Mouse (Mus musculus): ENCODE data around the gene Cpne4. TPM values are rescaled to one million over a fixed set of nuclear protein-coding genes. Genes with fewer than 3 reads are reported as not detected.

Cpne4 gene
- total and polyA plus RNA-seq, 2 experiments from 2014 or later: 0.14 TPM; not detected in 1

DNA sequence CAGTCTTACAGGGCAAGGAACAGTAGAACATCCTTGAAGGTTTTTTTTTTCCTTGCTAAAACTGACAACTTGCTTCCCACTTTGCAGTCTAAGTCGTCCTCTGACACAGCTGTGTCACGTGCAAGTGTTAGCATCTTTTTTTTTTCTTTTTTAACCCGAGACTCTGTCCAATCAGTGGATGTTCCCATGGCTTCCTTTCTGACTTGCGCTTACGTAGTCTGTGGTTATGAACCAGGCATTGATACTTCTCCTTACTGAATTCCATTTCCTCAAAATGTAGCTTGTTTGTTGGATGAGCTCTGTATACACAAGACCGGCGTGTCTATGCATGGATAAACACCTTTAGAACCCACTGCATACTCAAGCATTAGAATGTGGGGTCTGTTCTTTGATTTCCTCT is 82.2 kb downstream of the Cpne4 start:
- no peak for DNase-seq (ENCODE audit: low spot score)
- H3K9me3 ChIP-seq (replicated peaks; ENCODE audit: control insufficient read depth, low read length): no peaks in the 10 kb centered on the region
- H3K4me3 ChIP-seq (ENCODE audit: low read depth, low read length): no peak overlapping the region
- no peaks in the 10 kb centered on the region for H3K4me1 ChIP-seq (ENCODE audit: control insufficient read depth, insufficient read depth)
- H3K27ac ChIP-seq (ENCODE audit: low read depth): no peak overlapping the region
- H3K36me3 ChIP-seq (replicated peaks; ENCODE audit: control insufficient read depth, insufficient read depth, low read length): no peaks in the 10 kb centered on the region
- no peak overlapping the region for H3K4me2 ChIP-seq (ENCODE audit: low read depth, low read length)
- TF ChIP-seq EP300 (IDR thresholded peaks at IDR 0.05; ENCODE audit: low read depth) (no peak), CTCF (IDR thresholded peaks at IDR 0.05; ENCODE audit: low read depth) (no peak)
- no peaks in the 10 kb centered on the region for H3K27me3 ChIP-seq (ENCODE audit: control insufficient read depth, insufficient read depth, low read length)
- 56% methylated on average over 7 of the region's 7 CpGs for WGBS
- ATAC-seq (ENCODE audit: insufficient read depth, low read depth): no peak
- H3K9ac ChIP-seq (replicated peaks; ENCODE audit: low read depth, low read length): no peak overlapping the region

GRCm38 (mm10) chr9:104646348-104646994 is 99.4 kb downstream of the Cpne4 start:
- 45% methylated on average over 5 of the region's 5 CpGs for WGBS
- Histone ChIP-seq H3K4me1 (ENCODE audit: control insufficient read depth, insufficient read depth) (no peaks in the 10 kb centered on the region), H3K27ac (ENCODE audit: low read depth) (no peak overlapping the region), H3K36me3 (replicated peaks; ENCODE audit: control insufficient read depth, insufficient read depth, low read length) (no peaks in the 10 kb centered on the region), H3K4me2 (ENCODE audit: low read depth, low read length) (no peak overlapping the region), H3K4me3 (ENCODE audit: low read depth, low read length) (no peak overlapping the region), H3K9ac (replicated peaks; ENCODE audit: low read depth, low read length) (no peak overlapping the region), H3K9me3 (replicated peaks; ENCODE audit: control insufficient read depth, low read length) (no peaks in the 10 kb centered on the region), H3K27me3 (ENCODE audit: control insufficient read depth, insufficient read depth, low read length) (no peaks in the 10 kb centered on the region)
- DNase-seq (ENCODE audit: low spot score): no peak
- TF ChIP-seq EP300 (IDR thresholded peaks at IDR 0.05; ENCODE audit: low read depth) (no peak), CTCF (IDR thresholded peaks at IDR 0.05; ENCODE audit: low read depth) (no peak)
- ATAC-seq (ENCODE audit: insufficient read depth, low read depth): no peak

DNA sequence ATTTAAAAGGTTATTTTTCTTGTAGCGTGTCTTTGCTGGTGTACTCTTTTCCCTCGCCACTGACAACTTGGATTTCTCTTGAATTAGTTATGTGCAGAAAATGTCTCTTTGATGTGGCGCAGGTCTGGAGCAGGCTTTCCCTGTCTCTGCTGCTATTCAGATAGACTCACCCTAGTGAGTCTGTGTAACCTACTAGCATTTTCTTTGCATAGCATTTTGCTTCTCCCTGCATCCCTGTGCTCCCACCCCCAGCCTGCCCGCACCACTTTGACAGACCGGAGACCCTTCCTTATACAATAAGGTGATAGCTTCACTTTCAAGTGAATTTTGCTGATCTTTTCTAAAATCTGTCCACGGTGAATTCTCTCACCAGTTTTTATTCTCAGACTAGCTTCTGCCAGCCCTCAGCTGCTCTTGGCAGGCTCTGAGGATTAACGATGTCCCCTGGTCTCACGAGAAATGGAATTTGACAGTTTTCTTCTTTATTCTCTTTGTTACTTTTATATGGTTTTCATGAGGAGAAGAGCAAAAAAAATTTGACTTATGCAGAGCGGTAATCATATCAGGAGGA is 105.7 kb downstream of the Cpne4 start:
- Histone ChIP-seq H3K36me3 (replicated peaks; ENCODE audit: control insufficient read depth, insufficient read depth, low read length) (no peaks in the 10 kb centered on the region), H3K9ac (replicated peaks; ENCODE audit: low read depth, low read length) (no peak overlapping the region), H3K27ac (ENCODE audit: low read depth) (no peak overlapping the region), H3K4me2 (ENCODE audit: low read depth, low read length) (no peak overlapping the region), H3K9me3 (replicated peaks; ENCODE audit: control insufficient read depth, low read length) (no peaks in the 10 kb centered on the region), H3K4me1 (ENCODE audit: control insufficient read depth, insufficient read depth) (no peaks in the 10 kb centered on the region), H3K27me3 (ENCODE audit: control insufficient read depth, insufficient read depth, low read length) (no peaks in the 10 kb centered on the region), H3K4me3 (ENCODE audit: low read depth, low read length) (no peak overlapping the region)
- no peak for TF ChIP-seq EP300 (IDR thresholded peaks at IDR 0.05; ENCODE audit: low read depth)
- TF ChIP-seq CTCF (IDR thresholded peaks at IDR 0.05; ENCODE audit: low read depth): no peak
- DNase-seq (ENCODE audit: low spot score) (no peak), ATAC-seq (ENCODE audit: insufficient read depth, low read depth) (no peak)
- 70% methylated on average over 9 of the region's 9 CpGs for WGBS

GRCm38 (mm10) chr9:104659758-104660157 is 112.7 kb downstream of the Cpne4 start:
- 36% methylated on average over 4 of the region's 4 CpGs for WGBS
- no peaks in the 10 kb centered on the region for H3K9me3 ChIP-seq (replicated peaks; ENCODE audit: control insufficient read depth, low read length)
- H3K4me2 ChIP-seq (ENCODE audit: low read depth, low read length): no peak overlapping the region
- no peak overlapping the region for H3K27ac ChIP-seq (ENCODE audit: low read depth)
- peak; percentile 10 for DNase-seq (ENCODE audit: low spot score)
- no peaks in the 10 kb centered on the region for H3K4me1 ChIP-seq (ENCODE audit: control insufficient read depth, insufficient read depth)
- no peak for TF ChIP-seq EP300 (IDR thresholded peaks at IDR 0.05; ENCODE audit: low read depth)
- no peak for TF ChIP-seq CTCF (IDR thresholded peaks at IDR 0.05; ENCODE audit: low read depth)
- no peaks in the 10 kb centered on the region for H3K27me3 ChIP-seq (ENCODE audit: control insufficient read depth, insufficient read depth, low read length)
- H3K36me3 ChIP-seq (replicated peaks; ENCODE audit: control insufficient read depth, insufficient read depth, low read length): no peaks in the 10 kb centered on the region
- no peak overlapping the region for H3K9ac ChIP-seq (replicated peaks; ENCODE audit: low read depth, low read length)
- H3K4me3 ChIP-seq (ENCODE audit: low read depth, low read length): no peak overlapping the region
- ATAC-seq (ENCODE audit: insufficient read depth, low read depth): no peak

- Histone ChIP-seq H3K4me3 (ENCODE audit: low read depth, low read length) (no peak overlapping the region), H3K27me3 (ENCODE audit: control insufficient read depth, insufficient read depth, low read length) (no peaks in the 10 kb centered on the region), H3K4me1 (ENCODE audit: control insufficient read depth, insufficient read depth) (no peaks in the 10 kb centered on the region), H3K9me3 (replicated peaks; ENCODE audit: control insufficient read depth, low read length) (no peaks in the 10 kb centered on the region), H3K9ac (replicated peaks; ENCODE audit: low read depth, low read length) (no peak overlapping the region), H3K4me2 (ENCODE audit: low read depth, low read length) (no peak overlapping the region), H3K27ac (ENCODE audit: low read depth) (no peak overlapping the region), H3K36me3 (replicated peaks; ENCODE audit: control insufficient read depth, insufficient read depth, low read length) (no peaks in the 10 kb centered on the region)
- ATAC-seq (ENCODE audit: insufficient read depth, low read depth) (no peak), DNase-seq (ENCODE audit: low spot score) (no peak)
- 17% methylated on average over 1 of the region's 1 CpGs for WGBS
- TF ChIP-seq CTCF (IDR thresholded peaks at IDR 0.05; ENCODE audit: low read depth): peak; percentile 52
- no peak for TF ChIP-seq EP300 (IDR thresholded peaks at IDR 0.05; ENCODE audit: low read depth)
Measured at GRCm38 (mm10) chr9:104676665-104677064, 129.6 kb downstream of the Cpne4 start.

- 83% methylated on average over 3 of the region's 3 CpGs for WGBS
- H3K4me2 ChIP-seq (ENCODE audit: low read depth, low read length): no peak overlapping the region
- ATAC-seq (ENCODE audit: insufficient read depth, low read depth) (no peak), DNase-seq (ENCODE audit: low spot score) (no peak)
- no peaks in the 10 kb centered on the region for H3K27me3 ChIP-seq (ENCODE audit: control insufficient read depth, insufficient read depth, low read length)
- H3K27ac ChIP-seq (ENCODE audit: low read depth): no peak overlapping the region
- no peak overlapping the region for H3K9ac ChIP-seq (replicated peaks; ENCODE audit: low read depth, low read length)
- no peak for TF ChIP-seq EP300 (IDR thresholded peaks at IDR 0.05; ENCODE audit: low read depth)
- TF ChIP-seq CTCF (IDR thresholded peaks at IDR 0.05; ENCODE audit: low read depth): no peak
- H3K4me3 ChIP-seq (ENCODE audit: low read depth, low read length): no peak overlapping the region
- H3K4me1 ChIP-seq (ENCODE audit: control insufficient read depth, insufficient read depth): no peaks in the 10 kb centered on the region
- no peaks in the 10 kb centered on the region for H3K36me3 ChIP-seq (replicated peaks; ENCODE audit: control insufficient read depth, insufficient read depth, low read length)
- no peaks in the 10 kb centered on the region for H3K9me3 ChIP-seq (replicated peaks; ENCODE audit: control insufficient read depth, low read length)
Measured at GRCm38 (mm10) chr9:104678571-104678970, 131.5 kb downstream of the Cpne4 start.
